Mouse (Mus musculus) right cerebral cortex, adult 18-20 months (tissue): ENCODE measurements at regions not wholly inside any gene's neighbourhood (a gene's known extent, or its start where the extent isn't known, plus 50 kb on each side); places are given as distances from the start of the nearest gene placed in this dataset.

Experiments used
- DNase-seq: peaks from one replicate; pipeline ENCODE4 v3.0.0; 2022; ENCODE audit warnings: mixed read lengths

DNA sequence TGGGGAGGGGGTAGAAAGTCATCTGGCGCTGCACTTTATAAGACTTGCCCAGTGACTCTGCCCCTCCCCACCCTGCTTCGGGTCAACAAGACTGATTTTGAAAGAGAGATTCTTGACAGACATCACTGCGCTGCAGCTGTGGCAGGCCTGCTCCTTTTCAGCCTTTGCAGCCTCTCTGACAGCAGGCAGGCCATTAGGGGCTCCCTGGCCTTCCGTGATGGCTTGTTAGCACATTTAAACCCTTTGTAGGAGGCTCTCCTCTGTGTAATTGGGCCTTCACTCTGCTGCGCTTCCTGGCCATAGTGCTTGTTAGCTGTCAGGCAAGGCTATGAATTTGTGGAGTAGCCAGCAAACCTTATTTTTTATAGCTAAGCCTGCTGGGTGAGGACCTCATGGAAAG, 232.3 kb upstream of the Wscd1 start:
- DNase-seq, result no peak

DNA sequence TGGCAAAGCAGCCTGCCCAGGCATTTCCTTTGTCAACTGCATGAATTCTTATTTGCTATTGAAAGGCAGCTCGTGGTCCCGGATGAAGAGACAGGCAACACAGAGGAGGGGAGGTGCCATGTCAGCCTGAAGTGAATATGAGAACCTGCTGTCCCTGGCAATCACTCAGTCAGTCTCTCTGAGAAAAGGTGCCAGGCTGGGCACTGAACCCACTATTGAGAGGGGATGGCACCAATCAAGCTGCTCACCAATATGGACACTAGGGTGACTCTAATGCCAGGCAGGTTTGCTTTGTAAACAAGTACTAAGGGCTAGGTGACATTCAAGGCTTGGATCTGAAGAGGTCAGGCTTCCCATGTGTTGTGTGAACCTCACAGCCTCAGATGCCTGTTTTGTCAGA, 222.0 kb upstream of the Wscd1 start:
- no peak for DNase-seq

DNA sequence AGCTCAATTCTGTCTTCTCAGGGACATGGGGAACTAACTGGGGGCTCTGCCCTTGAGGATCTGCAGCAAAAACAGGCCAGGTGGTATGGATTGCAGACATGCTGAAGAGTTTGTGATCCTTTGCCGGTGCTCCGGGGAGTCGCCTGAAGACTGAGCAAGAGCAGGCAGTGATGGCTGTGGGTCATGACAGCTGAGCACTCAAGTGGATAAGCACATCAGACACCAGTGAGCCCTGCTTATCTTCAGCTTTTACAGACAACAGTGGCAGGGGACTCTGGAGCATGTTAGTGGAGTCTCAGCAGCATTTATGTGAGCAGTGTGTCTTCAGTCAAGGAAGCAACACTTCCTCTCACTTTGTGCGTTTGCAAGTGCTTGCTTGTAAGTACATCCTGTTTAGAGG, 221.1 kb upstream of the Wscd1 start:
- DNase-seq, result no peak

DNA sequence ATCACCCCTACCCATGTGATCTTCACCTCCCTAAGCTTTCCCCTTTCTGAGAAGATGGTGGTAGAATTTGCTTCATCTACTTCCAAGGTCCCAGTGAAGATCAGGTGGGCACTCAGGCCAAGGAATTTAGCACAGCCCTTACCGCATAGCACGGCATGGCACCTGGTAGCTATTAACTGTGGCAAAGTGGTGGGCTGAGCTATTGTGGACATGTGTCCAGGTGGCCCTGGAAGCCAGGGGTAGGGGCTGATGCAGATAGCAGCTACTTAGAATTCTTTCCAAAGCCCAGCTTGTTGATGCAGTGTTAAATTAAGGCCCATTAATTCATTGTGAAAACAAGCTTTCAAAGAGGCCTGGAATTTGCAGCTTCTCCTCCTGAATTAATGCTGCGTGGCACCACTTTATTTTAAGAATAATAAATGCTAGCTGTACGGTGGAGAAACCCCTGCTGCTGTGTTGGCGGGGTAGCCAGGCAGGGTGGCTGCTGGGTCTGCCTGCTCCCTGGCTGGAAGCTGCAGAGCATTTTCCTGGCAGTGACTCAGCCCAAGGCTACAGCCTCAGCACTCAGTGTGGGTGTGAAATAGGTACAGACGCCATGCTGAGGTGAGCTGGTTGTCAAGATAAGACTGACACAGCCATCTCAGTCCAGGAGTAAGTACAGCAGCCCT, 208.4 kb upstream of the Wscd1 start:
- peak; percentile 43 for DNase-seq

DNA sequence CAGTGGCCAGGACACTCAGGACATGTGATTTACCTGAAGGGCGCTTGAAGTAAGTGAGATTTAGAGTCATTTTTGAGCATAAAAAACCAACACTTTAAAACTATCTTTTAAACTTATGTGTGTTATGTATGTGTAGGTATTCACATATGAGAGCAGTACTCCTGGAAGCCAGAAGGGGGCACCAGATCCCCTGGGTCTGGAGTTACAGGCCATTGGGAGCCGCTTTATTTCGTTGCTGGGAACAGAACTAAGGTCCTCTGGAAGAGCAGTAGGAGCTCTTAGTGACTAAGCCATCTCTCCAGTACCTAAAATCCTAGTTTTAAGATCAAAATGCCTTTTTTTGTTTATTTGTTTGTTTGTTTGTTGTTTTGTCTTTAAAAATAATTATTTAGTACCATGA, 192.3 kb upstream of the Wscd1 start:
- no peak for DNase-seq

DNA sequence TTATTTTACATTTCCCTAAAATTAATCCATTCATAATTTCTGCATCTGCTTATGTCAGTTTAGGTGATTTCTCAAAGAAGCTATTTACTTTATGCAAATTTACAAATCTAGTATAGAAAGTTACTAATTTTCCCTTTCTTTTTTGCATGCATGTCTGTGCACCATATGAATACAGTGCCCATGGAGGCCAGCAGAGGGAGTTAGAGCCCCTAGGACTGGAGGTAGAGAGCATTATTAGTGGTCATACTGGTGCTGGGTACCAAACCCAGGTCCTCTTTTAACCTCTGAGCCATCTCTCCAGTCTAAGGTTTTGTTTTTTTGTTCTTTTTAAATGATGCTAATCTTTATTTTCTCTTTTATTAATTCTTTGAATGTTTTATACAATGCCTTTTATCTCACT, 184.9 kb upstream of the Wscd1 start:
- DNase-seq, result no peak

DNA sequence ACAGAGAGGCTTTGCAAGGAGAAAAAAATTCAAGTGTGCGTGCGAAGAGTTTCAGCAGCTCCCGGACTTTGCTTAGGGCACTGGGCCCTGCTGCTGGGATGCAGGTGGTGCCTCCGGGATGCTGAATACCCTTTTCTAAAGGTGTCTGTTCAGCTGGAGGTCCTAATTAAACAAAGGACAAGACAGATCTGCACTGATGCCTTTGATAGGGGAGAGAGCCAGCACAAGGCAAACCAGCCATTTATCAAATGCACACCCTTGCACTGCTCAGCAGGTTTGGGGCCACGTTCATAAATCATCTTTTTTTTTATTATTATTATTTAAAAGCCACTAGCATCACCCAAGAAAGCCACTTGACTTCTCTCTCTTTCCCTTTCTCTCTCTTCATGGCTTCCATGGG, 172.9 kb upstream of the Wscd1 start:
- no peak for DNase-seq

DNA sequence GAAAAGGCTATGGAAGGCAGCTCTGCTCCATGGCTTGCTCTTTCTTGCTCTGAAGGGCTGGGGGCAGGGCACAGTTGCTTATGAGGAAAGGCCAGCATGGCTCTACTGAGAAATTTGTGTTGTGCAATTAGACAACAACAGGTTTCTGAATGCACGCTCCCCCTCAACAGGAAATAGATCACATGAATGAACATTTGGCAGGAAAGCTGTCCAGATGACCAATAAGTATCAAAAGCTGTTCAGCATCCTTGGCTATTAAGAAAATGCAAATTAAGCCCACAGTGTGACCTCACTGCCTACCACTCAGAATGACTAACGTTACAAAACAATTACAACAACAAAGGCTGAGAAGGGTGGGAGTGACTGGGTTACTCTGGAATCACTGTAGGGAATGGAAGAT, 167.9 kb upstream of the Wscd1 start:
- no peak for DNase-seq

DNA sequence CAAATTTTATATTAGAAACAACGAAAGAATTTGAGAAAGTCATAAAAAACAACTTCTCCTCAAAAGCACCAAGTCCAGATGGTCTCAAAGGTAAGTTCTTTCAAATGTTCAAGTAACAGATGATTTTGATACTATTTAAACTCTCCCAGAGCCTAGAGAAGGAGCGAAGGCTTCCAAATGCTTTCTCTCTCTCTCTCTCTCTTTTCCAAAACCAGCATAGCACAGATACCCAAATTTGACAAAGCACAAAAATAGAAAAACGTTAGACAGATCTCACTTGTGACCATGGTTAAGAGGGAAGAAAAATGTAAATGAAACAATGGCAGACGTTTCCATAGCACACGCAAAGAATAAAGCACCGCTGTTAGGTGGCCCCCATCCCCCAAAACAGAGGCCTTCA, 158.7 kb upstream of the Wscd1 start:
- DNase-seq, result no peak

DNA sequence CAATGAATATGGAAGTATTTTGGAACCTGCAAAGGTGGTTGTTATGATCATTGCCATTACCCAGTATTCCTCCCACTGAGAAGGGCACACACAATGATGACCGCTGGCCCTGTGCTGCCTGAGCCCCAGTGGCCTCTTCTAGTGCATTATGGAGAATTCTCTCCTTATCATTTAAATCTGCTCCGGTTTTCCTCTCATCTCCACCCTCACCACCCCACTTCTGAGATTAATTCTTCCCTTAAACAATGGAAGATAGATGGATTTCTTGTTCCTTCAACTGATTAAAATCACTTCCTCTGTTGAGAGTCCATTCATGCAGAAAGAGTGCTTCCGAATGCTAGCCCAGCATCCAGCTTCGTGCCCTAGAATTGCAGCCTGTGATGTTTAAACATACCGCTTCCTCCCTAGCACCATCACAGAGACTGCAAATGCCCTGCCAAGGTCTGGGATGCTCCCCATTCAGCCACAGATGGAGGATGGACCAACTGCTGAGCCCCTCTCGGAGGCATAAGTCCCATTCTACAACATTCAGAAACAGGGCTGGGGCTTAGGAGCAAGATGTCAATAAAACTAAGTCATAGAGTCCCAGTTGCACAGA, 155.4 kb upstream of the Wscd1 start:
- no peak for DNase-seq

DNA sequence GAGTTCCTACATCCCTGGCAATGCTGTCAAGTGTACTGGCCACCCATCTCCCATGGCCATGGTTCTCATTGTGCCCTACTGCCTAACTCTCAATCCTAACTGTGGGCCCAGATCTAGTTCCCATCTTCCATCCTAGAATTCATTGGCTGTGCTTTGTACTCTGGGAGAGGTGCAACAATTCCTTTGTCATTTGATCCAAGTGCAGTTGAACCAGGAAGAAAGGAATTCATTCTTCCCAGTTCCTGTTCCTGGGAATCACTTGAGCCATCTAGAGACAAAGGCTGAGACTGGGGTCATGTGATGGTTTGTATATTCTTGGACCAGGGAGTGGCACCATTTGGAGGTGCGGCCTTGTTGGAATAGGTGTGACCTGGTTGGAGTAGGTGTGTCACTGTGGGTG, 152.0 kb upstream of the Wscd1 start:
- DNase-seq, result no peak

DNA sequence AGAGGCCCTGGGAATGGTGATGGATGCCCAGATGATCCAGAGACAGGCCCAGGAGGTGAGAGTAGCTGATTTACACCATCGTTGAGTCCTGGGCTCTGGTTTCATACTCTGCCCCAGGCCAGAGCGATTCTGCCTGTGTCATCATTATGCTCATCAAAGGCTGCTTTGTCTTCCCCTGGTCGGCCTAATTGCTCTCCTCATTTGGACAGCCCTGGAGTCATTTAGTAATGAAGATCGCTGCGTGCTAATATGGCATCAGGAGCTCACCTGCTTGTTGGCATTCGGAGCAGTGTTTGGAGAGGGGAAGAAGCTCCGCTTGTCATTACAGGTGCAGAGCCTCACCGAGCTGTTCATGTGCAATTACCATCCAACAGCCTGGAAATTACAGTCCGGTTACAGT, 138.9 kb upstream of the Wscd1 start:
- no peak for DNase-seq

DNA sequence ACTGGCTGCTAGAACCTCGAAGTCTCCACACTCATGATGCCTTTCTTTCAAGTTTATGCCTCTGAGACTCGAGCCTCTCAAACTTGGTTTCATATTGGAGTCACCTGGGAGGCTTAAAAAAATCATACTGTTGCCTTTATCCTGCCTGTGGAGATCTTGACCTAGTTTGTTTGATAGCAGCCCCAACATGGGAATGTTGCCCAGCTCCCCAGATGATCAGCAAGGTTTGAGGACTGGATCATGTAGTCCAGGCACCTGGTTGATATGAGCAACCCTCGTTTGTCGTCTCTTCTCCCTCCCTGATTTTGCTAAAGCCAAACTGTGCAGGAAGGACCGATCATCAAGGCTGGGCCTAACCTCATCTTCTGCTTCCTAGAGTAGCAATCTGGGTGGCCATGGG, 134.2 kb upstream of the Wscd1 start:
- DNase-seq, result no peak

DNA sequence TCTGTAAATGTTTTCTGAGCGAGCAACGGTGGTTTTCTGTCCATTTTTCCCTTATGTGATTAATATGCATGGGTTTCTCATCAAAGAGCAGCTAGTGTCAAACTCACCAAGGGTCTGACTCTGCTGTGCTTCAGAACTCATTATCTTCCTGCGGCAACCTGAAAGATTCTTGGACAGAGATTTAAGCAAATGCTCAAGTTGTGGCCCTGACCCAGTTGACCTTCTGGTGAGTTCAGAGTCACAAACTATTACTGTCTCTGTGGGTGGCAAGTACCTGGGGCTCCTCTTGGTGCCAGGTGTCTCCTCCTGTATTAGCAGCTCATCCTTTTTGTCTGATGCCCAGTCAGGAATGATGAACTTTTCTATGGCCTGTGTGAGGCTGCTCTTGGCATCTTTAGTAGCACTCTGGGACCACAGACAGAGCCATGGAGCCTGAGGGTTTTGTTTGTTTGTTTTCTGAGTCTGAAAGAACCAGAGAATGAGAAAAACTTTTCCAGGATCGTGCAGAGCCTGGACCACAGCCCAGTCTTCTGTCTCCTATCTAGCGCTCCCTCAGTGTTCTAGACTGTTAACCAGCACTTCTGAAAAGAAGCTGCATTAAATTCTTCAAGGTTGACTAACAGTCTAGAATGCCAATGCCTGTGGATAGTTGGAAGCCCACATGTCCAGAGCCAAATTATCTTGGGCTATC, 124.1 kb upstream of the Wscd1 start:
- DNase-seq, result no peak

DNA sequence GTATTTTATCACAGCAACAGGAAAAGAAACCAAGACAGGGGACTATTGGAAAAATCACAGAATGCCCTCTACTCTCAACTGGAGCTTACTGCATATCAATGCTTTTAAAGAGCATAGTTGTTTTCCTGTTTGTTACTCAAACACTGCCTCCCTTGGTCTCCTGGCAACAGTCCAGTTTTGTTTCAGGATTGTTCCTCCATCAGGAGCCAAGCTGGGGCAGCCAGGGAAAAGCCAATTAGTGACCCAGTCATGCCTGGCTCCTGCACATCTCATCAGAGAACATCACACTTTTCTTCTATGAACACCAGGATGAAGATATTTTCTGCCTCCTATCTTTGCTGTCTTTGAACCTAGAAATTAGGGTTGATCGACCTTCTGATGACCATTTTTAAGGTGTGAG, 113.6 kb upstream of the Wscd1 start:
- DNase-seq, result no peak

DNA sequence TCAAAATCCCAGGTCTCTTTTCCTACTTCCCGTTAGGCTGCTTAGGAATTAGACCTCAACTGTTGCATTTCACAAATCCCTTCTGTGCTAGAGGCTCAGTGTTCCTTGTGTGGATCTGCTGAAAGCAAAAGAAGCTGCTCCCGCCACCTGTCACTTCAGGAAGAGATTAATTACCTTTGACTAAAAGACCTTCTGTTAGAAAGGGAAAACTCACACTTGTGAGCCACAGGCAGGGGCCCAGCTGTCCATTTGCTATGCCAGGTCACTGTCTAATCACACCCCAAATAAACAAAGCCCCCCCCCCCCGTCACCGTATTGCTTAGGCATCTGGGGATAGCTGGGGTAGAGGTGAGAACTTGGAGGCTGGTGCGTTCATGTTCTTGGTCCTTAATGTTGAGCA, 112.9 kb upstream of the Wscd1 start:
- no peak for DNase-seq

DNA sequence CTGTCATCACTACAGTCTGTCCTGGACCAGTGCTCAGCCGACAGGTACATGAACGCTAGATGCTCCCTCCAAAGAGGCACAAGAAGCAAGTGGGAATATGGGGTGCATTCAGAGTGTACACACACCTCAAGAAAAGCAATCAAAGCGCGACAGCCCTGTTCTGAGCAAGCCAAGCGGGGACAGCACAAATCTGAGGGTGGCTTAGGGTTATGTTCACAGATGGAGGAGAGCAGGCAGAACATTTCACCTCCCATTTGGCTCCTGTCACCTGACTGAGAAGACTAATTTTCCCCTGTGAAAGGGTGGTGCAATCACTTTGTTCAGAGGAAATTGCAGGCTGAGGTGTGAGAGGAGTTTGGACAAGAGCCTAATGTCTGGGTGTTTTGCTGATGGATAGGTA, 106.8 kb upstream of the Wscd1 start:
- DNase-seq, result no peak

DNA sequence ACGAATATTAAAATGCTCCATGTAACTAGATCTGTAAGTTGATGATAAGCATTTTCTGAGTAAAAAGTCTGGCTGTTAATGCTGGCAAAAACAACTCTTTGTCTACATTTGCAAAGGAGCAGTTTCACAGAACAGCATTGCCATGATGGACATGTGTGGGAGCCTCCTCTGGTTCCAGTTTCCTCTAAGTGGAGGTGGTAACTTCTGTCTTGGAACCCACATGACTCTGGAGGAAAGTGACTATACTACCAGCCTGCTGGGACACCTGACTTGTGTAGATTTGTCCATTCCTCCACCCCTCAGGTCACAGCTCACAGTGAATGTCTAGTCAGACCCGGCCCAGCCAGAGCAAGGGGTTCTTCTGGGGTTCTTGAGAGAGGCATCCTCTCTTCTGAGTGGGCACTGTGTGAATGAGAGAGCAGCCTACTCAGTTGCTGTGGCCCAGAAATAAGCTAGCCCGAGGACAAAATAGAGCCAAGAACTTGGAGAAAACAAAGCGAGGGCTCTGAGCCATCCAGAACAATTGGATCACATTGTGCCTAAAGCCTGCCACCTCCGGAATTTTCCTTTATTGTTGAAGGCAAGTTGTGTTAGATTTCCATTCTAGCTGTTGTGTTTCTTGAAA, 97.9 kb upstream of the Wscd1 start:
- DNase-seq, result peak; percentile 65

DNA sequence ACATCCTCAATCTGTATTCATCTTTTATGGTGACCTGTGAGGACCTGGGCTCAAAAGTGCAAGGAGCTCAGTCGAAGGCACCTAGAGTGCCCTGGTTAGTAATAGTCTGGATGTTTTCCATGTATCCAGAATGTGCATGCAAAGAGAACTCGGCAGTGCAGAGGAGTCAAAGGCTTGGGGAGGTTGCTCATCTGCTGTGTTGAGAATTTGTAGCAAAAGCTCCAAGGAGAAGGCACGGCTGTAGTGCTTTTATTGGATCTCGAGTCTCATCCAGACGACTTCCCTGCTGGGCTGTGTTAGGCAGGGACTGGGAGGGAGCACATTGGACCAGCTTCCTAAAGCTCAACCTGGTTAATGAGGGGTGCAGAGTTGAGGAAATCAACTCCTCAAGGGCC, 97.3 kb upstream of the Wscd1 start:
- DNase-seq, result peak; percentile 17

DNA sequence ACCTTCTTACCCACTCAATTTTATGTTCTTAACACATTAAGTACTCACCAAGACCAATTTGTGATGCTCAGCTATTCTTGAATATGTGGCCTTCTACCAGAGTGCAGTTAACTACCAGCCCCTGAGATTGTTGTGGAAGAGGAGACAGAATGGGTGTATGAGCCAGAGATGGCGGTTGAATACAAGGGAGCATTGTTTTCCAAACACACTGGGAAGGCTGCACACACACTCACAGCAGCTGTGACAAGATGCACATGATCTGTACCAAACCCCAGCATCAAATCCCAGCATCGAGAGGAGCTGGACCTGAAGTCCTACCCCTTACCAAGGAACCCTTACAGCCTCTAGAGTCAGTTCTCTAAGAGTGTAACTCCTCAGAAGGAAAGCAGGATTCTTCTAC, 91.4 kb upstream of the Wscd1 start:
- no peak for DNase-seq

DNA sequence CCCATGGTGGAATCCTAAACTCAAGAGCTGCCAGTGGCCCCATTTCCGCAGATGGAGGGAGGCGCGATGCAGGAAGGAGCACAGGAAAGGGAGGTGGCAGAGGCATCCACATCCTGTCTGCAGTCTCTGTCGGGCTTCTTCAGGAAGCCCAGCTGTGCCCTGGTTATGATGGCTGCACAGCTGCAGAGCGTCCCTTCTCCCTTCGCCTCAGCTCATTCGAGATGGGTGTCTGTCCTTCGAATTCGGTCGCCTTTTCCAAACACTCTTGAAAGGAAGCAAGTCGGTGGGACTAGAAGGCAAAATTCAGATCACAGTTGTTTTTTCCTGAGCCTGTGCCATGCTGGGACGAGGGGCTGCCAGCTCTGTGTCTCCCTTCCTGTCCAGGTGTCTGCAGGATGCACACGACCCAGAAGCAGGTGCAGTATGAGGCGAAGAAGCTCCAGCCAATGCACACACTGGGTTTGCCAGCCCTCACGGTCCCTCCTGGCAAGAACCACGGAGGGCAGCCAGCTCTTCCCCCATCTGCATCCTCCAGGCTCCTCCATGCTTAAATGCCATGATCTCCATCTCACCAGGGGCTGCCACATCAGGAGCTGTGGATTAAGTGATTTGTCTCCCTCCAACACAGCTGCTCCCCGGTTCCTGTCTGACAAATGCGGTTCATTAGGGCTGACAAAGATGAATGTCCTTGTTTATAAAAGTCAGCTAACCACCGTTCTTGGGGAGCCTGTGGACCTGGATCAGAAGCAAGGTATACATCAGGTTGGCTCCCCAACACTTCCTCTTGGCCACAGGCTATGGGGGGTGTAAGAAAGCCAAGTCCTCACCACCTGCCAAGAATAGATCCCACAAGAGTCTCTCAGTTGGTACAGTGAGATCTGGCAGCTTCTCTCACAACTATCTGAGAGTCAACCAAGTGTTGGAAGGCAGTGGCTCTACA, 79.3 kb upstream of the Wscd1 start:
- no peak for DNase-seq

DNA sequence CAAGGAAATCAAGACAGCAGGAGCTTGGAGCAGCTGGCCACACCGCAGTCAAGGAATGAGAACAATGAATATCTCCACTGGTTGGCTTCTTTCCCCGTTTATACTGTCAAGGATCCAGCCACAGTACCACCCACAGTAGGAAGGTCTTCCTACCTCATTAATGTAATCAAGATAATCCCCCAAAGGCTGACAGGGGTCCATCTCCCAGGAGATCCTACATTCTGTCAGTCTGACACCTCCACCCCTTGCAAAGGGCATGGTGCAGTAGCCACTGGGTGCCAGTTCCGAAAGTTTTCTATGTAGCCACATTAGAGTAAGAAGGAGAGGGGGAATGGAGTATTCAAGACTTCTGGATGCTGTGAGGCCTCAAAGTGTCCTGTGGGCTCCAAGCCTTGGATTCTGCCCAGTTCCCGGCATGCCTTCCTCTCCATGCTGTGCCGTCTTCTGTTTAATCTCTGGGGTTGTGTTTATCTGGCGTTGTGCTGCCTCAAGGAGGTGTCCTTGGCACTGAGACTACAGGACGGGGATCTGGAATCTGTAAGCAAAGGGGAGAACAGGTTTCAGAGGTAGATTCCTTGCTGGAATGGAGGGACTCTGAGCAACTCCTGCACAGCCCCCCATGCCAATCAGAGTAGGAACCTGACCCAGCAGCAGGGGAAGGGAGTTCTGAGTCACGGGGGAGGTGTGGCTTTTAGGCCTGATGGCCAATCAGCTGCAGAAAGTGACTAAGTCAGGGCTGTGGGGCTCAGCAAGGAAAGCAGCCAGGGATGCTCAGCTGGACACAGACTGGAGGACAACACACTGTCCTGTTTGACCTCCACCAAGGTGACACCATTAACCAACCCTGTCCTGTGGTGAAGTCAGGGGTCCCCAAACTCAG, 77.3 kb upstream of the Wscd1 start:
- DNase-seq, result no peak
